Mouse (Mus musculus) retina, adult 2 months (tissue): ENCODE measurements around the gene Ndufs4.
"Not testable (repeated sequence)": the region's sequence is repeated elsewhere in the genome, so short reads cannot be mapped to it uniquely, and the experiment has no call there.

Experiments
- DNase-seq: peaks from one replicate; pipeline ENCODE4 v3.0.0-alpha.2; 2012; ENCODE audit warnings: low read depth, low spot score

Gene Ndufs4

GRCm38 (mm10) chr13:114343001-114343400 is 45.1 kb downstream of the Ndufs4 start:
- no peak for DNase-seq

GRCm38 (mm10) chr13:114319835-114320389 is 68.1 kb downstream of the Ndufs4 start:
- no peak for DNase-seq

GRCm38 (mm10) chr13:114319136-114319535 is 68.9 kb downstream of the Ndufs4 start:
- DNase-seq = no peak

- no peak for DNase-seq
Observed at GRCm38 (mm10) chr13:114315374-114315773, 72.7 kb downstream of the Ndufs4 start.

DNA sequence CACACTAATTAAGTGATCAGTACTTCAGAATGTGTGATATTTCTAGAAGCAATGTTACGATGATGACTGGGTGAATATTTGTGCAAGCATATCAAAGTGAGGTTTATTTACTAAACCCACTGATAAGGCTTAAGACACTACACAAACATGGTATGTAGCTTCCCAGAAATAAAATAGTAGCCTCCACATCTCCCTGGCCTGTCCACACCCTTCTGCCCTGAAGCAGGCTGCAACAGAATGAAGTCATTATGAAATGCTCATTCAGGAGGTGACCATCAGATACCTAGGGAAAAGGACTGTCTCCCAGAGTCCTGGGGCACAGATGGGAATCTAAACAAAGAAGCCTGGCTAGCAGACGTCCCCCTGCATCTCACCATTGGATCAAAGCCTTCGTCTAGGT is 73.1 kb downstream of the Ndufs4 start:
- DNase-seq = no peak

- DNase-seq = no peak
Observed at GRCm38 (mm10) chr13:114310591-114310990, 77.5 kb downstream of the Ndufs4 start.

DNA sequence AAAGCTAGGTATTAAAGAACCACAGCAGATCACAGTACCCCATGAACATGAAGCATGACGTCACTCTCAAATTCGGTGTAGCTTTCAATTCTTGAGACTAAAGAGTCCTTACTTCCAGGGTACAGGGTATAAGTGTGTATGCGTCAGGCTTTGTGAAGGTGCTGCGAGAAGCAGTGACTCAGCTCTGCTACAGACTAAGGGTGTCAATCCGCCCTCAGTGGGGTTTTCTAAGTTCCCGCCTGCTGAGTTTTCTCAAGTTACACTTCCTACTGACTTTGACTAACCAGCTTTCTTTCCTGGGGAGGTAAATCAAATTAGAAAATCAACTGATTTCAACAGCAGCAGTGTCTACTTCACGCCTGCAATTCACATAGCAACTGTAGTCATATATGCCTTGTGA is 83.4 kb downstream of the Ndufs4 start:
- DNase-seq = no peak

DNA sequence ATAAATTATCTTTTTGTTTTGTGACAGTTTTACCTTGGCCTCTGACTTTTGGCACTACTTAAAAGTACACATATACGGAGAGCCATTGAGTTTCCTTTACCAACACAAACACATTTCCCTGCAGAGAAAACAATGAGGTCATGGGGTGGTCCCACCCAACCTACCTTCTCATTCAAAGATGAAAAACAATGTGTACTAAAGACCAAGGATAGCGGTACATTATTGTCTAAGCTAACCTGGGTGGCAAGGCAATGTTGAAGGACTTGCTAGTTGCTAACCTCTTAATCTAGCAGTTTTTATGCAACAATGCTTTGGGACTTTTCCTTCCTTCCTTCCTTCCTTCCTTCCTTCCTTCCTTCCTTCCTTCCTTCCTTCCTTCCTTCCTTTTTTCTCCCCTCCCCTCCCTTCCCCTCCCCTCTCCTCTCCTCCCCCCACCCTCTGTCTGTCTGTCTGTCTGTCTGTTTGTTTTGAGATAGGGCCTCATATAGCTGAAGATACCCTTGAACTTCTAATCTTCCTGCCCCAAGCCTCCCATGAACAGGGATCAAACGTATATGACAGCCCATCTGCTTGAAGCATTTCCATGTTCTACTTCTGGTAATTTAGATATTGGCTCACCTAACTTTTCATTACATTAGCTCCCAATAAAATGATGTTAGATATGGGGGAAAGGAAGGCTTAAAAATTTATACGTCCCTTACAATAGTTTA is 84.4 kb downstream of the Ndufs4 start:
- no peak for DNase-seq

DNA sequence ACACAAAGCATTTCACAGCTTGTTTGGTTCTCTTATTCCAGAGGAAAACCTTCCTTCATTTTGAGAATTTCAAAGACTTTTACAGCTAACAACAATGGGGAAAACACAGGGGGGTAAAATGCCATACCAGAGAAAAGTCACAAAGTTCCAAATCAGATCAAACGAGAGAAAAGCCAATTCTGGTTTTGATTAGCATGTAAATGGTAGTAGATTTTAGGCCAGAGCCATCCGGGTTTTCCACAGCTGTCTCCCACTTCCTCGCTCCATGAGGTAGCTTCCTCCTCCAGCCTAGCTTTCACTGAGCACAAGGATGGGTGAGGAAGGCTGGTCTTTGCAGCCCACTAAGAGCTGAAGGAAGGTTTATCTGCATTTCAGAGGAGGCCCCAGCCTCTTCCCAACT is 90.3 kb downstream of the Ndufs4 start:
- no peak for DNase-seq

GRCm38 (mm10) chr13:114296556-114296955 is 91.5 kb downstream of the Ndufs4 start:
- no peak for DNase-seq

DNA sequence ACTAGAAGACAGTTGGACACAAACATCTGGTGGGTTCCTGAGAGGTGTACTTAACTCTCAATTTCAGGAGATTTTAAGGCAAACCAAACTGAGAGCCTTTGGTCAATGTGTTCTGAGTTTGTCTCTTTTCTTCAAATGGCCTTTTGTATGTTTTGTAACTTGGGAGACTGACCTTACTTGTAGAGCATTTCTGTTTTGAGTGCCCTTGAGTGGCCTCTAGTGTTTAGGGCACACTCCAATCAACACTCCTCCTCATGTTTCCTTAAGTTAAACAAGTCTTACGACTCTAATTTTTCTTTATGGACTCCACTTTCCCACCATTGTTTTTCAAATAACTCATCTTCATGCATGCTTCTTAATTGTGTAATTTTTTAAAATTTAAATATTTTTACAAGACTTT is 98.6 kb downstream of the Ndufs4 start:
- no peak for DNase-seq

- DNase-seq = peak; percentile 4
Observed at GRCm38 (mm10) chr13:114288511-114288910, 99.5 kb downstream of the Ndufs4 start.

DNA sequence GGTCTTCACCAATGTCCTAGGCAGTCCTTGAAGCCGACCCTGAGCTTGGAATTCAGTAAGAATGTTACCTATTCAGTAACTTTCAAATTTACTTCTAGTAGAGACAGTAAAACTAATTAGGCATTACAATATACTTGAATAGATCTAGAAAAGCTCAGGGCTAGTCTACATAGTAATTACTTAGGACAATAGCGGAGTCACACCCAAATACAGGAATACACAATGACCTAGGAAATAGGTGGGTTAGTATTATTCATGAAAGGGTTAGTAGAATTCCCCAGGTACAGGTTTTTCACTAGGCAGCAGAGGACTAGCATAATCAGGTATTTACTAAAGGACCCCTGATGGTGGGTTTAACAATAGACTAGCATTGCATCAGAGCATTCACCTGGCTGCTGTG is 109.4 kb downstream of the Ndufs4 start:
- not testable (repeated sequence) for DNase-seq

GRCm38 (mm10) chr13:114277277-114277676 is 110.8 kb downstream of the Ndufs4 start:
- DNase-seq = no peak

- DNase-seq = no peak
Observed at GRCm38 (mm10) chr13:114271410-114272105, 116.5 kb downstream of the Ndufs4 start.

GRCm38 (mm10) chr13:114267741-114268140 is 120.3 kb downstream of the Ndufs4 start:
- no peak for DNase-seq

- DNase-seq = no peak
Observed at GRCm38 (mm10) chr13:114260486-114261205, 127.4 kb downstream of the Ndufs4 start.

- no peak for DNase-seq
Observed at GRCm38 (mm10) chr13:114254697-114255096, 133.4 kb downstream of the Ndufs4 start.
